Mouse (Mus musculus): ENCODE results near the gene Chmp4b. TPM values are rescaled to one million over a fixed set of nuclear protein-coding genes. Genes with fewer than 3 reads are reported as not detected.
A peak's percentile ranks its signal among the peaks of the same experiment; 100 is the strongest.

The Chmp4b gene
- polyA plus RNA-seq, 1 experiment from 2014 or later = 28.7 TPM

- Histone ChIP-seq H3K9me3 (ENCODE audit: control insufficient read depth, low read length) (no peaks in the 10 kb centered on the region), H3K9ac (ENCODE audit: low read depth, low read length) (no peak overlapping the region), H3K4me1 (ENCODE audit: control insufficient read depth, insufficient read depth, low read length) (peaks cover 23% of the 10 kb centered on the region), H3K4me2 (ENCODE audit: low read depth, low read length) (peak overlapping the region; percentile 31), H3K4me3 (ENCODE audit: low read length) (no peak overlapping the region), H3K27me3 (replicated peaks; ENCODE audit: control insufficient read depth, insufficient read depth, low read length) (no peaks in the 10 kb centered on the region), H3K36me3 (ENCODE audit: control insufficient read depth, insufficient read depth, low read length) (no peaks in the 10 kb centered on the region), H3K27ac (ENCODE audit: low read length) (0 out of 2 replicates have a peak overlapping the region, but pooled peaks have one; percentile 9)
- 69% methylated on average over 2 of the region's 2 CpGs for WGBS
- no peak for ATAC-seq
Observed at GRCm38 (mm10) chr2:154655878-154656414, 4.4 kb downstream of the Chmp4b start.

DNA sequence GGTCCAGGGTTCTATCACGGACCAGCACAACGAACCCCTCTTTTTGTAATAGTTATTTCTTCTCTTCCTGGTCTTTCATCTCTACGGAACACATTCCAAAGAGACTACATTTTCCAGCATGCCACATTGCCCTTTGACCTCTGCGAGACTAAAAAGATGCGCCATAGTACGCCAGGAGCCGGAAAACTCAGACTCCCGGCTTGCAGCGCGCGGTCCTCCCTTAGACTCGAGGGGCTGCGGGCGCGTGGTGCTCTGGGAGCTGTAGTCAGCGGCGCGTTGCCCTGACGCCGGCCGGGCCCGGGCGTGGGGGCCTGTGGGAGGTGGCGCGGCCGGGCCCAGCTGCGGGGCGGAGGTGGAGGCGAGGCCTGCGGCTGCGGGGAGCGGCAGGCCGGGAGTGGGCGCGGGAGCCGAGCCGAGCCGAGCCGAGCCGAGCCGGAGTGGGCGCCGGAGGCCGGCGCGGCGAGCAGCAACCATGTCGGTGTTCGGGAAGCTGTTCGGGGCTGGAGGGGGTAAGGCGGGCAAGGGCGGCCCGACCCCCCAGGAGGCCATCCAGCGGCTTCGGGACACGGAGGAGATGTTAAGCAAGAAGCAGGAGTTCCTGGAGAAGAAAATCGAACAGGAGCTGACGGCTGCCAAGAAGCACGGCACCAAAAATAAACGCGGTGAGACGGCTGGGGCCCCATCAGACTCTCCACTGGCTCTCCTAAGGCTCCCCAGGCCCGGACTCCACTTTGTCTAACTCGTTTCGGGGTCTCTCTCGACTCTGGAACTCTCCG, 5.4 kb downstream of the Chmp4b start:
- peak; percentile 99 for ATAC-seq
- Histone ChIP-seq H3K9ac (ENCODE audit: low read depth, low read length) (peak overlapping the region; percentile 93), H3K4me3 (ENCODE audit: low read length) (peak overlapping the region; percentile 79), H3K4me1 (ENCODE audit: control insufficient read depth, insufficient read depth, low read length) (peaks cover 23% of the 10 kb centered on the region), H3K36me3 (ENCODE audit: control insufficient read depth, insufficient read depth, low read length) (no peaks in the 10 kb centered on the region), H3K9me3 (ENCODE audit: control insufficient read depth, low read length) (no peaks in the 10 kb centered on the region), H3K4me2 (ENCODE audit: low read depth, low read length) (peak overlapping the region; percentile 90), H3K27me3 (replicated peaks; ENCODE audit: control insufficient read depth, insufficient read depth, low read length) (no peaks in the 10 kb centered on the region), H3K27ac (ENCODE audit: low read length) (peak overlapping the region; percentile 95)
- under 1% methylated on average over 67 of the region's 67 CpGs for WGBS

DNA sequence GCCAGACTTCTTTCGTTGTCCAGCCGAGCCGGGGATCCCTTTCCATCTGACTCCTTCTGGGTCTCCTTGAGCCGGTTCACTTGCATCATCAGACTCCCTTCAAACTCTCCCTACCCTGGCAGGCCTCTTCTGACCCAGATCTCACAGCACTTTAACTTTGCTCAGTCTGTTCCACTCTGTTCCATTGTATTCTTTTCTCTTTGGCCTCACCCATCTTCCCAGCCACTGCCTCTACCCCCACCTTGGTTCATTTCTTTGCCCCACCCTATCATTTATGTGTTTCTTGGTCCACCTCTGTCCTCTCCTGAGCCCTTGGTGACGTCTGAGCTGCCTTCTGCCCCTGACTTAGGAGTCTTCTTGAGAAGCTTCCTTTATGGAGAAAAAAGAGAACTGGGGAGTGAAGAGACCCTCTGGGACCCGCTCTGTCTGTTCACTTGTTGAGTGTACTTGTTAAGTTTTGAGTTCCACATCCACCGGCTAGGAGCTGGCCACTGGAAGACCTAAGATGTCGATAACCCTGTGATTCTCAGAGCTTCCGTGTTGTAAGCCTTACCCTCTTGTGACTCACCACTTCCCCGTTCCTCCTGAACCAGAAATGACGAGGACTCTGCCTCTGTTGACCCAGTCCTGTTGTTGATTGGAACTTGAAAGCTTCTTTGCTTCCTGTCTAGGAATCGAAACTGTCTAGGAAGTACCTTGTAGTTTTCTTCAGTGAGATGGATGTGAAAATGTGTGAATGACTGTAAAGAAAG, 6.2 kb downstream of the Chmp4b start:
- 4% methylated on average over 12 of the region's 12 CpGs for WGBS
- Histone ChIP-seq H3K36me3 (ENCODE audit: control insufficient read depth, insufficient read depth, low read length) (no peaks in the 10 kb centered on the region), H3K9ac (ENCODE audit: low read depth, low read length) (peak overlapping the region; percentile 93), H3K27ac (ENCODE audit: low read length) (peak overlapping the region; percentile 95), H3K27me3 (replicated peaks; ENCODE audit: control insufficient read depth, insufficient read depth, low read length) (no peaks in the 10 kb centered on the region), H3K4me1 (ENCODE audit: control insufficient read depth, insufficient read depth, low read length) (peaks cover 23% of the 10 kb centered on the region), H3K4me3 (ENCODE audit: low read length) (peak overlapping the region; percentile 79), H3K9me3 (ENCODE audit: control insufficient read depth, low read length) (no peaks in the 10 kb centered on the region), H3K4me2 (ENCODE audit: low read depth, low read length) (peak overlapping the region; percentile 90)
- peak; percentile 49 for ATAC-seq

- H3K4me3 ChIP-seq (ENCODE audit: low read length) = no peak overlapping the region
- no peak for ATAC-seq
- H3K4me2 ChIP-seq (ENCODE audit: low read depth, low read length) = peak overlapping the region; percentile 90; the same call in 1 of the 2 replicates
- no peaks in the 10 kb centered on the region for H3K9me3 ChIP-seq (ENCODE audit: control insufficient read depth, low read length)
- peak overlapping the region; percentile 44; the same call in 1 of the 2 replicates for H3K9ac ChIP-seq (ENCODE audit: low read depth, low read length)
- no peak overlapping the region for H3K27ac ChIP-seq (ENCODE audit: low read length)
- no peaks in the 10 kb centered on the region for H3K27me3 ChIP-seq (replicated peaks; ENCODE audit: control insufficient read depth, insufficient read depth, low read length)
- H3K36me3 ChIP-seq (ENCODE audit: control insufficient read depth, insufficient read depth, low read length) = no peaks in the 10 kb centered on the region
- WGBS = 74% methylated on average over 4 of the region's 4 CpGs
- H3K4me1 ChIP-seq (ENCODE audit: control insufficient read depth, insufficient read depth, low read length) = peaks cover 23% of the 10 kb centered on the region
Observed at GRCm38 (mm10) chr2:154659070-154659469, 7.6 kb downstream of the Chmp4b start.

DNA sequence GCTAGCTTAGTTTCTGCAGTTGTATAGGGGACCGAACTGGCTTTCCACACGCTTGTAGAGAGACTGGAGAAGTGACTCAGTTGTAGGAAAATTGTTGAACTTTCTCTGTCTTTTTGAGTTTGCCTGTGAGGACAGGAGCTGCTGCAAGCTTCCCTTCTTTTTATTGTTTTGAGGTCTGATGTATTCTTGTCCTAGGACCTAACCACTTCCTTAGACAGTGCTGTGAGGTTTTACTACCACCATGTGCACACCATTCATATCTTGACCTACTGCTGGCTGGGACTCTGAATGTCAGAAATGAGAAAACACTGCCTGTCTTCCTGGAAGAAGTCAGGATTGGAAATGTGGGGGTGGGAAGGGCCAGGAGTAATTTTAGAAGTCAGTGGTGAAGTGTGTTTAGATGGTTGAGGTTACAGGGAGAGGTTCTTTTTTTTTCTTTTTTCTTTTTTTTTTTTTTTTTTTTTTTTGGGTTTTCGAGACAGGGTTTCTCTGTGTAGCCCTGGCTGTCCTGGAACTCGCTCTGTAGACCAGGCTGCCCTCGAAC, 8.1 kb downstream of the Chmp4b start:
- H3K9me3 ChIP-seq (ENCODE audit: control insufficient read depth, low read length) = no peaks in the 10 kb centered on the region
- peak overlapping the region; percentile 44; the same call in 1 of the 2 replicates for H3K9ac ChIP-seq (ENCODE audit: low read depth, low read length)
- no peak overlapping the region for H3K27ac ChIP-seq (ENCODE audit: low read length)
- 75% methylated on average over 4 of the region's 5 CpGs for WGBS
- peak overlapping the region; percentile 90; the same call in 1 of the 2 replicates for H3K4me2 ChIP-seq (ENCODE audit: low read depth, low read length)
- no peaks in the 10 kb centered on the region for H3K27me3 ChIP-seq (replicated peaks; ENCODE audit: control insufficient read depth, insufficient read depth, low read length)
- no peaks in the 10 kb centered on the region for H3K36me3 ChIP-seq (ENCODE audit: control insufficient read depth, insufficient read depth, low read length)
- H3K4me1 ChIP-seq (ENCODE audit: control insufficient read depth, insufficient read depth, low read length) = peaks cover 23% of the 10 kb centered on the region
- ATAC-seq = no peak
- no peak overlapping the region for H3K4me3 ChIP-seq (ENCODE audit: low read length)

DNA sequence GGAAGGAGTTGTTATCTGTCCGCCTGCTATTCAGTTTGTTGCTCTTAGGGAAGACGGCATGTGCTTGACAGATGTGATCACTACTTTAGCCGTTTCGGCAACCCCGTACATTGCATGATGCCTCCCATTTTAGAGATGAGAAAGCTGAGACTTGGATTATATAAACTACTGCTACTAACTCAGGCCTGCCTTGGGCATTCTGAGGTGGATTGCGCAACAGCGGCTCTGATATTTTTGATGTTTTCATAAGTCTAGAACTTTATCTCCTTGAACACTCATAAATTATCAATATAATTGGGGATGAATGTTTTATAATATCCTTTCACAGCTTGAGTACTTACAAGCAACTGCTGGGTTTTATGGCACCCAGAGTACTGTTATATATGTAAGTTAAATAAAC, 17.2 kb downstream of the Chmp4b start:
- WGBS = 81% methylated on average over 7 of the region's 7 CpGs
- no peaks in the 10 kb centered on the region for H3K4me1 ChIP-seq (ENCODE audit: control insufficient read depth, insufficient read depth, low read length)
- ATAC-seq = no peak
- no peaks in the 10 kb centered on the region for H3K27me3 ChIP-seq (replicated peaks; ENCODE audit: control insufficient read depth, insufficient read depth, low read length)
- H3K36me3 ChIP-seq (ENCODE audit: control insufficient read depth, insufficient read depth, low read length) = no peaks in the 10 kb centered on the region; the same call in 1 of the 2 replicates
- no peak overlapping the region for H3K4me2 ChIP-seq (ENCODE audit: low read depth, low read length)
- no peak overlapping the region for H3K4me3 ChIP-seq (ENCODE audit: low read length)
- H3K9ac ChIP-seq (ENCODE audit: low read depth, low read length) = no peak overlapping the region
- no peak overlapping the region for H3K27ac ChIP-seq (ENCODE audit: low read length)
- H3K9me3 ChIP-seq (ENCODE audit: control insufficient read depth, low read length) = no peaks in the 10 kb centered on the region

GRCm38 (mm10) chr2:154670106-154670505, 18.6 kb downstream of the Chmp4b start:
- H3K27ac ChIP-seq (ENCODE audit: low read length) = no peak overlapping the region
- H3K27me3 ChIP-seq (replicated peaks; ENCODE audit: control insufficient read depth, insufficient read depth, low read length) = no peaks in the 10 kb centered on the region
- H3K9me3 ChIP-seq (ENCODE audit: control insufficient read depth, low read length) = no peaks in the 10 kb centered on the region
- H3K4me1 ChIP-seq (ENCODE audit: control insufficient read depth, insufficient read depth, low read length) = no peaks in the 10 kb centered on the region
- no peak for ATAC-seq
- 64% methylated on average over 4 of the region's 4 CpGs for WGBS
- H3K9ac ChIP-seq (ENCODE audit: low read depth, low read length) = no peak overlapping the region
- H3K4me2 ChIP-seq (ENCODE audit: low read depth, low read length) = no peak overlapping the region
- H3K4me3 ChIP-seq (ENCODE audit: low read length) = no peak overlapping the region
- H3K36me3 ChIP-seq (ENCODE audit: control insufficient read depth, insufficient read depth, low read length) = no peaks in the 10 kb centered on the region; the same call in 1 of the 2 replicates

- no peaks in the 10 kb centered on the region for H3K27me3 ChIP-seq (replicated peaks; ENCODE audit: control insufficient read depth, insufficient read depth, low read length)
- no peak for ATAC-seq
- H3K9ac ChIP-seq (ENCODE audit: low read depth, low read length) = no peak overlapping the region
- H3K9me3 ChIP-seq (ENCODE audit: control insufficient read depth, low read length) = no peaks in the 10 kb centered on the region
- H3K4me2 ChIP-seq (ENCODE audit: low read depth, low read length) = no peak overlapping the region
- H3K36me3 ChIP-seq (ENCODE audit: control insufficient read depth, insufficient read depth, low read length) = no peaks in the 10 kb centered on the region; the same call in 1 of the 2 replicates
- H3K27ac ChIP-seq (ENCODE audit: low read length) = no peak overlapping the region
- H3K4me1 ChIP-seq (ENCODE audit: control insufficient read depth, insufficient read depth, low read length) = no peaks in the 10 kb centered on the region
- WGBS = 81% methylated on average over 4 of the region's 4 CpGs
- H3K4me3 ChIP-seq (ENCODE audit: low read length) = no peak overlapping the region
Observed at GRCm38 (mm10) chr2:154670741-154671140, 19.2 kb downstream of the Chmp4b start.

DNA sequence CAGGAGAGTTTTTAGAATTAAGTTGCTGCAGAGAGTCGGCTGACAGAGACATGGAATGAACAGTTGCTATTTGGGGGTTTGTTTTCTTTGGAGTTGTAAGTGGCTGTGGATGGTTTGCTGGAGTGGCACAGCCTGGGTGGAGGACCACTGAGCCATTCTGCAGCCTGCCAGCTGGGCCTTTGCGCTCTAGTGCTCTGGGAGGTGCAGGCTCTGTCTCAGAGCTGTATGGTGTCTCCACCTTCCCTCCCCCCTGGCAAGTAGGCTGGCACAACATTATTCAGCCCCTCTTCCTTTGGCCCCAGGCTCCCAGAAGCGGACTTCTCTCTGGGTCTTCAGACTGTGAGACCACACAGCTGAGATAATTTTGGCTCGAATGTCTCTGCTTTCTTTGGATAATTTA, 22.5 kb downstream of the Chmp4b start:
- H3K36me3 ChIP-seq (ENCODE audit: control insufficient read depth, insufficient read depth, low read length) = no peaks in the 10 kb centered on the region
- no peaks in the 10 kb centered on the region for H3K27me3 ChIP-seq (replicated peaks; ENCODE audit: control insufficient read depth, insufficient read depth, low read length)
- H3K27ac ChIP-seq (ENCODE audit: low read length) = no peak overlapping the region
- H3K4me3 ChIP-seq (ENCODE audit: low read length) = no peak overlapping the region
- no peak overlapping the region for H3K4me2 ChIP-seq (ENCODE audit: low read depth, low read length)
- ATAC-seq = no peak
- WGBS = 72% methylated on average over 4 of the region's 4 CpGs
- H3K9ac ChIP-seq (ENCODE audit: low read depth, low read length) = no peak overlapping the region
- H3K9me3 ChIP-seq (ENCODE audit: control insufficient read depth, low read length) = no peaks in the 10 kb centered on the region
- H3K4me1 ChIP-seq (ENCODE audit: control insufficient read depth, insufficient read depth, low read length) = peaks cover 20% of the 10 kb centered on the region
